Mouse (Mus musculus): ENCODE data around the gene Mitd1. TPM values are rescaled to one million over a fixed set of nuclear protein-coding genes. Genes with fewer than 3 reads are reported as not detected.

The Mitd1 gene
- polyA plus RNA-seq, 1 experiment from 2014 or later, result 9.1 TPM

- Histone ChIP-seq H3K4me1 (replicated peaks) (peaks cover 7% of the 10 kb centered on the region; the same call in 1 of the 2 replicates), H3K9ac (no peak overlapping the region), H3K27me3 (no peaks in the 10 kb centered on the region), H3K4me2 (no peak overlapping the region), H3K9me3 (replicated peaks) (no peaks in the 10 kb centered on the region), H3K4me3 (no peak overlapping the region), H3K36me3 (no peaks in the 10 kb centered on the region), H3K27ac (no peak overlapping the region)
- WGBS, result 80% methylated on average over 1 of the region's 1 CpGs
- no peak for ATAC-seq (replicated peaks; ENCODE audit: insufficient number of reproducible peaks, insufficient read depth, low FRiP score, low read depth)
These were observed 23.2 kb downstream of the Mitd1 start for GRCm38 (mm10) chr1:37867056-37867455.

GRCm38 (mm10) chr1:37866286-37866685, 23.9 kb downstream of the Mitd1 start, which contains the start of gene Tsga10:
Gene Tsga10 (minus strand): TSS chr1:37866429.
- 86% methylated on average over 6 of the region's 6 CpGs for WGBS
- H3K27ac ChIP-seq, result peak within 1 kb of the TSS; percentile 91
- H3K27me3 ChIP-seq, result no peaks in the 10 kb centered on the region
- H3K4me3 ChIP-seq, result peak within 1 kb of the TSS; percentile 69
- no peaks in the 10 kb centered on the region for H3K36me3 ChIP-seq
- peak within 1 kb of the TSS; percentile 85 for H3K4me2 ChIP-seq
- peaks cover 5% of the 10 kb centered on the region; the same call in 1 of the 2 replicates for H3K4me1 ChIP-seq (replicated peaks)
- H3K9ac ChIP-seq, result peak within 1 kb of the TSS; percentile 70
- no peak for ATAC-seq (replicated peaks; ENCODE audit: insufficient number of reproducible peaks, insufficient read depth, low FRiP score, low read depth)
- H3K9me3 ChIP-seq (replicated peaks), result no peaks in the 10 kb centered on the region

- peak overlapping the region; percentile 69 for H3K4me3 ChIP-seq
- H3K27me3 ChIP-seq, result no peaks in the 10 kb centered on the region
- H3K27ac ChIP-seq, result peak overlapping the region; percentile 91
- WGBS, result 12% methylated on average over 23 of the region's 23 CpGs
- ATAC-seq (replicated peaks; ENCODE audit: insufficient number of reproducible peaks, insufficient read depth, low FRiP score, low read depth), result no peak
- peak overlapping the region; percentile 85 for H3K4me2 ChIP-seq
- H3K4me1 ChIP-seq (replicated peaks), result peaks cover 5% of the 10 kb centered on the region; the same call in 1 of the 2 replicates
- no peaks in the 10 kb centered on the region for H3K36me3 ChIP-seq
- H3K9me3 ChIP-seq (replicated peaks), result no peaks in the 10 kb centered on the region
- H3K9ac ChIP-seq, result peak overlapping the region; percentile 70
These were observed 24.6 kb downstream of the Mitd1 start for GRCm38 (mm10) chr1:37865401-37866215.

DNA sequence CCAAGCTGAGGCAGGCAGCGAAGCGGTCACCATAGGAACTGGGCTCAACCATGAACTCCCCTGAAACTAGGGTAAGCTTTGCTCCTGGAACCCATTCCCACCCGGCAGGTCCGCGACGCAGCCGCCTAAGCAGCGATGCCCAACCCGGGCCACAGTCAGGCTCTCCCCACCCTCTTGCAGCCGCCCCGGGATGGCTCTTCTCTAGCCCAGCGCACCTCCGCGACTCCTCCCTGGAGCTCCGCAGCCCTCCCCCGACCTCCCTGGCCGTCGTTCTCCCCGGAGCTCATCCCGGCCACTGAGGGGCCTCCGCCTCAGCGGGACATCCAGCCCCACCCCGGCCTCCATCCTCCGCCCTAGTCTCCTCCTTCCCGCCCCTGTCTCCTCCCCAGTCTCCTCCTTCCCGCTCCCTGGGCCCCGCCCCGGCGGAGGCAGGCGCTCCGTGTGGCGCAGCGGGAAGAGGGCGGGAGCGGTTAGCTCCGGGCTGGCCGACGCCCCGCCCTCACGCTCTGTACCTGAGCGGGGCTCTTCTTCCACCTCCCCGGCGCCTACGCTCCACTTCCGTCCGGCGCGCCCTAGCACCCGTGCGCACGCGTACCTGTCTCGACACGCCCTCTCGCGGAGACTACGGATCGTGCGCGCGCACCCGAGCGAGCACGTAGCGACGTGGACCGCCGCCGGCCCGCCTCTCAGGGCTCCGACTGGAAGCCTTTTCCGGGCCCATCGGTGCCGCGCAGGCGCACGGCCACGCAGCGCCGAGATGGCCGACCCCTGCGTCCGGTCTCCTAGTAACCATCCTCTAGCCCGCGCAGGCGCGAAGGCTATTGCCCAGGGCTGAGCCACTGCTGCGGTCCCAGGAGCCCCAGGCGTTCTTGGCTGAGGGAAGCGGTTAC, 25.5 kb downstream of the Mitd1 start:
- H3K9me3 ChIP-seq (replicated peaks), result no peaks in the 10 kb centered on the region
- H3K4me1 ChIP-seq (replicated peaks), result peaks cover 5% of the 10 kb centered on the region; the same call in 1 of the 2 replicates
- peak overlapping the region; percentile 76 for H3K9ac ChIP-seq
- WGBS, result under 1% methylated on average over 87 of the region's 90 CpGs
- H3K27me3 ChIP-seq, result no peaks in the 10 kb centered on the region
- peak overlapping the region; percentile 91 for H3K27ac ChIP-seq
- H3K4me2 ChIP-seq, result peak overlapping the region; percentile 91
- no peaks in the 10 kb centered on the region for H3K36me3 ChIP-seq
- peak; percentile 98 for ATAC-seq (replicated peaks; ENCODE audit: insufficient number of reproducible peaks, insufficient read depth, low FRiP score, low read depth)
- peak overlapping the region; percentile 69 for H3K4me3 ChIP-seq

DNA sequence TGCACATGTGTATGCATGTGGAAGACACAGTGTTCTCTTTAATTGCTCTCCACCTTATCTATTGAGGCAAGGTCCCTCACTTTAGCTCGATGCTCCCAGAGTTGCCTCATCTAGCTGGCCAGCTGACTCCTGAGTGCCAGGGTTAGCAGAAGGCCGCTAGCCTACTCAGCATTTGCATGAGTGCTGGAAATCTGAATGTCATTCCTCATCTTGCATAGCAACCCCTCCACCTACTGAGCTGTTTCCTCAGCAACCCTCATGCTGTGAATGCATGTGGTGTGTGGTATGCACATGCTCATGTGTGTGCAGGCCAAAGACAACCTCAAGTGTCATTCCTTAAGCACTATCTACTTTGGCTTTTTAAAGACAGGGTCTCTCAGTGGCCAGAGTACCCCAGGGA, 39.5 kb downstream of the Mitd1 start:
- no peaks in the 10 kb centered on the region for H3K27me3 ChIP-seq
- no peak overlapping the region for H3K9ac ChIP-seq
- H3K4me3 ChIP-seq, result no peak overlapping the region
- WGBS, result 35% methylated on average over 2 of the region's 2 CpGs
- ATAC-seq (replicated peaks; ENCODE audit: insufficient number of reproducible peaks, insufficient read depth, low FRiP score, low read depth), result no peak
- H3K27ac ChIP-seq, result no peak overlapping the region
- no peaks in the 10 kb centered on the region for H3K36me3 ChIP-seq
- peaks cover 5% of the 10 kb centered on the region for H3K4me1 ChIP-seq (replicated peaks)
- no peaks in the 10 kb centered on the region for H3K9me3 ChIP-seq (replicated peaks)
- no peak overlapping the region for H3K4me2 ChIP-seq

DNA sequence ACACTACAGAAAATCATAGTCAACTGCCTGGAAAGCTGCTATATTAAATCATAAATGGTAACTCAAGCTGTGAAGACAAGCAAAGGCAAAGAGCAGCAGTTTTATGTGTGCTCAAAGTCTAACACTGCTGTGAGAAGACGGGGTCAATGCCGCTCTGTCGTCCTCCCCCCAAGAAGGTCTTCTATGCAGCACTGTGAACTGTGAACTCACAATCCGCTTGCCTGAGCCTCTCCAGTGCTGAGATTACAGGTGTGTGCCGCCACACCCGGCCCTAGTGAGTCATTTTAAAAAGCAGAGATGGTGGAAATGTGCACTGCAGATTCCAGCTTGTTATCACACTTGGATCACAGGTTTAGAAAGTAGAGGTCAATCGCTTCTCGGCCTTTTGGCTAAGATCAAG, 43.3 kb downstream of the Mitd1 start:
- no peaks in the 10 kb centered on the region for H3K9me3 ChIP-seq (replicated peaks)
- whole genome bisulfite sequencing, result 77% methylated on average over 8 of the region's 8 CpGs

DNA sequence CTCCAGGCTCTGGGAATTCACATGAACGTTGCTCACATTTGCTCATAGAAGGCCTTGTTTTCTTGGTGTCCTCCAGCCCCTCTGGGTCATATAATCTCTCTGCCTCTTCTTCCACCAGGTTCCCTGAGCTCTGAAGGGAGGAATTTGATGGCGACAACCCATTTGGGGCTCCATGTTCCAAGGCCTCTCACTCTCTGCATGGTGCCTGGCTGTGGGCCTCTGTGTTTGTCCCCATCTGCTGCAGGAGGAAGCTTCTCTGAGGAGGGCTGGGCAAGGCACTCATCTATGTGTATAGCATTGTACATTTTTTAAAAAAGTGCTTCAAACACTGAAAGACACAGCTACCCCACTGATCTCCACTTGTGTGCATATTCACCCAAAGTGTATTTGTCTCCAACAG, 58.5 kb downstream of the Mitd1 start:
- H3K4me1 ChIP-seq (replicated peaks), result no peaks in the 10 kb centered on the region
- 42% methylated on average over 2 of the region's 2 CpGs for WGBS
- H3K27me3 ChIP-seq, result no peaks in the 10 kb centered on the region
- no peak overlapping the region for H3K9ac ChIP-seq
- no peak for ATAC-seq (replicated peaks; ENCODE audit: insufficient number of reproducible peaks, insufficient read depth, low FRiP score, low read depth)
- H3K36me3 ChIP-seq, result no peaks in the 10 kb centered on the region
- H3K9me3 ChIP-seq (replicated peaks), result no peaks in the 10 kb centered on the region
- no peak overlapping the region for H3K4me2 ChIP-seq
- H3K27ac ChIP-seq, result no peak overlapping the region
- H3K4me3 ChIP-seq, result no peak overlapping the region

More for the DNA sequence above, 43.3 kb downstream of the Mitd1 start:
- Histone ChIP-seq H3K27me3 (no peaks in the 10 kb centered on the region), H3K4me3 (no peak overlapping the region), H3K27ac (no peak overlapping the region), H3K4me2 (no peak overlapping the region), H3K4me1 (replicated peaks) (peaks cover 5% of the 10 kb centered on the region), H3K9ac (no peak overlapping the region), H3K36me3 (no peaks in the 10 kb centered on the region)
- no peak for ATAC-seq (replicated peaks; ENCODE audit: insufficient number of reproducible peaks, insufficient read depth, low FRiP score, low read depth)

Other genes starting within 250 kb of the Mitd1 start
- gene 2010300C02Rik, start 170.3 kb downstream of the Mitd1 start, polyA plus RNA-seq (2015; fragmentation: Nextera tagmentation; extraction: Ambion mirVana), result 3.2 and 6.7 TPM in 2 replicates
- gene Tsga10, start 24.0 kb downstream of the Mitd1 start, polyA plus RNA-seq (2015; fragmentation: Nextera tagmentation; extraction: Ambion mirVana), result 4.1 and 4.8 TPM in 2 replicates
- 8.0 and 8.1 TPM in 2 replicates for gene Lipt1, start 18.7 kb downstream of the Mitd1 start, polyA plus RNA-seq (2015; fragmentation: Nextera tagmentation; extraction: Ambion mirVana)
- gene Mrpl30, start 66 bp upstream of the Mitd1 start, polyA plus RNA-seq (2015; fragmentation: Nextera tagmentation; extraction: Ambion mirVana), result 239 and 276 TPM in 2 replicates
- gene Lyg2, start 26.1 kb upstream of the Mitd1 start, polyA plus RNA-seq (2015; fragmentation: Nextera tagmentation; extraction: Ambion mirVana), result not detected in 2 replicates
- gene Lyg1, start 67.3 kb upstream of the Mitd1 start, polyA plus RNA-seq (2015; fragmentation: Nextera tagmentation; extraction: Ambion mirVana), result not detected in 2 replicates
- 100 and 103 TPM in 2 replicates for gene Txndc9, start 107.5 kb upstream of the Mitd1 start, polyA plus RNA-seq (2015; fragmentation: Nextera tagmentation; extraction: Ambion mirVana)
- 16.8 and 18.7 TPM in 2 replicates for gene Eif5b, start 107.6 kb upstream of the Mitd1 start, polyA plus RNA-seq (2015; fragmentation: Nextera tagmentation; extraction: Ambion mirVana)
- gene Rev1, start 239.4 kb upstream of the Mitd1 start, polyA plus RNA-seq (2015; fragmentation: Nextera tagmentation; extraction: Ambion mirVana), result 15.2 and 16.3 TPM in 2 replicates